Mouse (Mus musculus) induced T-regulatory cell, adult 2 months (primary cell): Measurements from ENCODE around the gene Sez6l.

Source experiments
- DNase-seq: peaks from one replicate; pipeline ENCODE4 v3.0.0-alpha.2; 2012; ENCODE audit warnings: low read depth

Gene Sez6l

GRCm38 (mm10) chr5:112384805-112385472 lies 192.0 kb downstream of the Sez6l start:
- DNase-seq = peak; percentile 74

- no peak for DNase-seq
Measured at GRCm38 (mm10) chr5:112382641-112383330, 194.2 kb downstream of the Sez6l start.

- no peak for DNase-seq
Measured at GRCm38 (mm10) chr5:112382042-112382441, 194.9 kb downstream of the Sez6l start.

- no peak for DNase-seq
Measured at GRCm38 (mm10) chr5:112381154-112381553, 195.8 kb downstream of the Sez6l start.

- no peak for DNase-seq
Measured at GRCm38 (mm10) chr5:112378716-112379115, 198.3 kb downstream of the Sez6l start.

GRCm38 (mm10) chr5:112377380-112377779 lies 199.6 kb downstream of the Sez6l start:
- DNase-seq = peak; percentile 26

GRCm38 (mm10) chr5:112376111-112376510 lies 200.9 kb downstream of the Sez6l start:
- DNase-seq = no peak

GRCm38 (mm10) chr5:112371933-112372332 lies 205.1 kb downstream of the Sez6l start:
- no peak for DNase-seq

- DNase-seq = no peak
Measured at GRCm38 (mm10) chr5:112370236-112370813, 206.7 kb downstream of the Sez6l start.

- no peak for DNase-seq
Measured at GRCm38 (mm10) chr5:112369326-112369725, 207.7 kb downstream of the Sez6l start.
